Mouse (Mus musculus): ENCODE results near the gene Slco3a1. TPM values are rescaled to one million over a fixed set of nuclear protein-coding genes. Genes with fewer than 3 reads are reported as not detected.

Slco3a1 gene
- total RNA-seq, 2 experiments from 2014 or later: 3.0 to 4.6 TPM

- ATAC-seq (replicated peaks; ENCODE audit: low FRiP score, poor library complexity, severe bottlenecking): no peak
Observed at GRCm38 (mm10) chr7:74399729-74400128, 154.9 kb downstream of the Slco3a1 start.

DNA sequence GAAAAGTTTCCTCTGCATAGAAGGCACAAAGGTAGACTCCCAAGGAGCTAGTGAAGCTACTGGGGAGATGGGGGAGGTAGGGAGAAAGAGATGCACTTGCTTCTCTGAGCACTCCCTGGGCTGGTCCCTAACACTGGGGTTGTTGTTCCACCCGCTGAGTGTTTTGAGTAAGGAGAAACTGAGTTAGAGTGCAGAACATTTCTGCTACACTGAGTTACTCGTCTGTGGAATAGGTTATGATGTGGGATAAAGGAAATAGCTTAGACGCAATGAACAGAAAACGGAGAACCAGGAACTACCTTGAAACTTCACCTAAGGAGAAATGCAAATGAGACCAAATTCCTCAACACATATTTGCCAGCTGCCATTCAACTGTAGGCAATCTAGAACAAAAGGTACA is 155.4 kb downstream of the Slco3a1 start:
- ATAC-seq (replicated peaks; ENCODE audit: low FRiP score, poor library complexity, severe bottlenecking): no peak

GRCm38 (mm10) chr7:74398326-74398725 is 156.3 kb downstream of the Slco3a1 start:
- no peak for ATAC-seq (replicated peaks; ENCODE audit: low FRiP score, poor library complexity, severe bottlenecking)

DNA sequence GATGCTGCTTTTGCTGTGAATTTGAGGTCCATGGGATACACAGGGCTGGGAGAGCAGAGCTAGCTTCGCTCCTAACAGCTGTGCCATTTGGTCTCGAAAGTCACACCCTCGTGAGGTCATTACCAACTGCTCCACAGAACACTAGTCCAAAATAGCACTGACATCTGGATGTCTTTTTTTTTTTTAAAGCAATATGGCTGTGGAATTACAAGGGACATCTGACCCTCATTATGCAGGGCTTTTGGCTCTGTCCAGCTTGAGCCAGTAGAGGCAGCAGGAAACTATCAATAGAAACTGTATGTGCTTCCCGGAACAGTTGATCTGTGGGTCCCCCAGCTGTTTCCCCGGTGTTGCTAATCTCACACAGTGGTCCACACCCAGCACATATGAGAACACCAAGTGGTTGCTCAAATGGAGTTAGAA is 163.1 kb downstream of the Slco3a1 start:
- ATAC-seq (replicated peaks; ENCODE audit: low FRiP score, poor library complexity, severe bottlenecking): no peak

GRCm38 (mm10) chr7:74389570-74389969 is 165.0 kb downstream of the Slco3a1 start:
- no peak for ATAC-seq (replicated peaks; ENCODE audit: low FRiP score, poor library complexity, severe bottlenecking)

- no peak for ATAC-seq (replicated peaks; ENCODE audit: low FRiP score, poor library complexity, severe bottlenecking)
Observed at GRCm38 (mm10) chr7:74386257-74386656, 168.3 kb downstream of the Slco3a1 start.

DNA sequence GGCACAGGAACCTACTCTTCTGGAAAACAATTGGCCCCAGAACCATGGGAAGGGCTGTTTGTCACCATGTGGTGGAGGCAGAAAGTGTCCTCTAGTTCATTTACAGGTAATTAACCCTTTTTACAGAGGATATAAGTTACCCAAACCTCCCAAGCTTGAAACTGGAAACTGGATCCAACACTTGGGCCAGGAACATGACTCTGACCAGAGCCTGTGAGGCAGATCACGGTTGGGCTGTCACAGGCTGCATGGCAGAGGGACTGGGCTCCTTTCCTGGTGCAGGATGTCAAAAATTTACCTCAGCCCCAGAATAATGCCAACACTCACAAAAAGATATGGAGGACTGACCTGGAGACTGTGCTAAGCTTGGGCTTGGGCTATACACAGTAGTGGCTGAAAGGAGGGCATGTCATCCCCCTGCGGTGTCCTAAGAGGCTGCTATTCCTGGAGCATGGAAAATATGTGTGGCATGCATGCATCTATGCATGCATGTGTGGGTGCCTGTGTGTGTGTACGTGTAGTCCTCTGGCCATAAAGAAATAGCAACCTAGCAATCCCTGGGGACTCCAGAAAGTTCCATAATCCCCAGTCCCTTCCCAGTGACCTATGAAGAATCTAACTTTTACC is 171.4 kb downstream of the Slco3a1 start:
- ATAC-seq (replicated peaks; ENCODE audit: low FRiP score, poor library complexity, severe bottlenecking): no peak

DNA sequence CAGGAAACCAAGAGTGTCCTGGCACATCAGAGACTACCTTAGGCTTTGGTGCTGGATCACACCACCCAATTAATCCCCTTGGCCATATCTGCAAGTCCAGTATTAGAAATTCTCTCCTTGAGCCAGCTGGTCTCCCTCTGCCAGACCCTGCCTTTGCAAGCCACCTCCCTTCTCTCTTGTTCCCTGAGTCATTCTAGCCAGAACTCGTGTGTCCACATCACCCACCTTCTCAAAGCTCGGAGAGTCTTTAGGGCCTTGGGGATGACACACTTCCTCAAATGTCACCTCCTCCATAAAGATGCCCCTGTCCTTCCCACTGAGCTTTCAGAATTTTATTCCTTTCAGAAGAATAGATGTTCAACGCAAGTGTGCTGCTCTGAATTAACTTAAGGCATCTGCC is 172.3 kb downstream of the Slco3a1 start:
- ATAC-seq (replicated peaks; ENCODE audit: low FRiP score, poor library complexity, severe bottlenecking): no peak

GRCm38 (mm10) chr7:74381881-74382281 is 172.7 kb downstream of the Slco3a1 start:
- ATAC-seq (replicated peaks; ENCODE audit: low FRiP score, poor library complexity, severe bottlenecking): no peak

GRCm38 (mm10) chr7:74381051-74381450 is 173.5 kb downstream of the Slco3a1 start:
- ATAC-seq (replicated peaks; ENCODE audit: low FRiP score, poor library complexity, severe bottlenecking): no peak

GRCm38 (mm10) chr7:74377909-74378308 is 176.7 kb downstream of the Slco3a1 start:
- ATAC-seq (replicated peaks; ENCODE audit: low FRiP score, poor library complexity, severe bottlenecking): no peak

DNA sequence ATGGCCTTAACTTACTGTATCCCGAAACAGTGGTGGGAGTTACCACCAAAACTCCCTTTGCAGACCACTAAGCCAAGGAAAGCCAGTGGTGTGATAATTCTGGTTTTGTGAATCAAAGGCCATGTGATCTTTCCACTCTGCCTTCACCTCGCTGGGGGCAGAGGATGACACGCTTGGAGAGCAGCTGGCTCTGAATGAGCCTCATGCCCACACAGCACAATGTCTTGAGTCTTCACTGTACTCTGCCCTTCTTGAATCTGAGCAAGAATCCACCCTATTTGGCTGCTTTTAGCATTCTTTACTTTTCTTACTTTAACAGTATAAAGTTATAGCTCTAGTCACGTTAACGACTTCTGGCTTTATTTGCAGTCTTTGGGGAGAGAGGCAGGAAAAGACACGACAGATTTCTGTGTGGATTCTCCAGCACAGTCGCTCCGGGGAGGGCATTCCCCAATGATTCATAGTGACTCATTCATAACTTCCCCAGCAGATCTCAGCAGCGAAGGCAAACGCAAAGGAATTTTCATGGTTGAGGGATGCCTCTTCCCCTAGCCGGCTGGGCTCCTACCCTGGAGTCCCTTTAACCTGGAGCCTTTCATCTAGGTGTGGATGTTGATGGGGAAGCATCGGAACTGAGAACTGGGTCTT is 178.1 kb downstream of the Slco3a1 start:
- no peak for ATAC-seq (replicated peaks; ENCODE audit: low FRiP score, poor library complexity, severe bottlenecking)

GRCm38 (mm10) chr7:74375174-74375957 is 179.2 kb downstream of the Slco3a1 start:
- ATAC-seq (replicated peaks; ENCODE audit: low FRiP score, poor library complexity, severe bottlenecking): no peak

DNA sequence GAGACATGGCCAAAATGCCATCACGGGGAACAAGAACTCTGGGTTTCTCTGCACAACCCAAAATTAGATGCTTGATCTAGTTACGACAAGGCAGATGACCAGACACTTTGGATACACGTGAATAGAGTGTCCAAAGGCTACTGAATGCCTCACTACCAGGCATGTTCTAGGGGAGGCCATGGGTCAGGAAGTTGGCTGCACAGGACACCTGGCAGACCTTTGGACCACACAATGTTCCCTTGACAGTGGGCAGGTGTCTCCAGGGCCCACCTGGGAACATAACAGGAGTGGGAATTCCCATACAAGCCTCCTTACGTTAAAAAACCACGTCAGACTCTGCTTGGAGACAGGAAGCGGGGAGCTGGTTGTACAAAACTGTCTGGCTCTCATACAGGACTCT is 181.5 kb downstream of the Slco3a1 start:
- ATAC-seq (replicated peaks; ENCODE audit: low FRiP score, poor library complexity, severe bottlenecking): no peak

DNA sequence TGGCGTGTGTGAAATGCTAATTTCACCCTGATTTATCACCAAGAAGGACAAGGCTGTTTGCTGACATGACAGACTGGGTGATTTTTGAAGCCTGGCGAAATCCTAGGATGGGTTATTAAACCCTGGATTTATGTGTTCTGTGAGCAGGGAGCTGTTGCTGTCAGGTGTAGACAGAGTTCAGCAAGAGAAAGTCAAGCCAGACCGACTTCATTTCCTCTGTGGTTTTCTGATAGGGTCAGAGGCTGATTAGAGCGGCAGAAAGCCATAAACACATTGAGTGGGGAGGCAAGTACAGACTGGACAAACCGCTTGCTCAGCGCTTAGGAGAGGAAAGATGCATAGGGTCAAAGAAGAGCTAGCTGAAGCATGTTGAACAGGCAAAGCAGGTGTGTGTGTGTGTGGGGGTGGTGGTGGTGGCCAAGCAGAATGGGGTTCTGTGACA is 182.4 kb downstream of the Slco3a1 start:
- no peak for ATAC-seq (replicated peaks; ENCODE audit: low FRiP score, poor library complexity, severe bottlenecking)

DNA sequence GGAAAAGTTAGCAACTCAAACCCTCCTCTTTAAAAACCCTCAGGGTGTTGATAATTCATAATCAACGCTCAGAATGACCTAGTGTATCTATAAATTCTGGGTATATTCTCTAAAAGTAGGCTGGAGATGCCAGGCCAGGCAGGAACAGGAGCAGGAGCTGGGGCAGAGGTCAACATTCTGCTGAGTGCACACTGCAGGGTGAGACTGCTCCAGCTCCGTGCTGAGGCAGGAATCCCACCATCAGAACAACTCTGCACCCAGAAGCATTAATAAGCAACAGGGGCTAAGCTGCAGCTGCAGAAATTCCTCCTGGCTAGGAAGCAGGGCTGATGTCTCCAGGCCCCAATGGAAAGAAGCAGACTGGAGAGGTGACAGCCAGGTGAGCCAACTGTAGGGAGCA is 182.9 kb downstream of the Slco3a1 start:
- no peak for ATAC-seq (replicated peaks; ENCODE audit: low FRiP score, poor library complexity, severe bottlenecking)

GRCm38 (mm10) chr7:74371208-74371607 is 183.4 kb downstream of the Slco3a1 start:
- no peak for ATAC-seq (replicated peaks; ENCODE audit: low FRiP score, poor library complexity, severe bottlenecking)

GRCm38 (mm10) chr7:74369657-74370056 is 184.9 kb downstream of the Slco3a1 start:
- ATAC-seq (replicated peaks; ENCODE audit: low FRiP score, poor library complexity, severe bottlenecking): no peak

- no peak for ATAC-seq (replicated peaks; ENCODE audit: low FRiP score, poor library complexity, severe bottlenecking)
Observed at GRCm38 (mm10) chr7:74368256-74368980, 186.2 kb downstream of the Slco3a1 start.

DNA sequence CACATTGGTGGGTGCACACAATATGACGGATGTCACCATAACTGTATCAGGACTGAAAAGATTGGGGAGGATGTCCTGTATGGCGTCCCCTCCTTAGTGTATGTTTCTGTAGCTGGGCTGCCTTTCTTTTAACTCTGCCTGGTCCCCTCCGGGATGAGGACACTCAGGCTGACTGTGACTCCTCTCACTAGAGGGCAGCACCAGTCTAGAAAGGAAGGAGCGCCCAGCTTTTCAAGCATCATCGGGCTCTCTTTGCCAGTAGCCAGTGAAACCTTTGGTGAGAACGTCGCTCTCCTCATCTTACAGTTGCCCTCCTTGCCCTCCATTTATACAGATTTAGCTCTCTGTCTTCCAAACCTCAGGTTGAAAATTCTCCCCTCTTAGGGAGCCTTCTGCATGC is 187.2 kb downstream of the Slco3a1 start:
- ATAC-seq (replicated peaks; ENCODE audit: low FRiP score, poor library complexity, severe bottlenecking): no peak
